Mouse (Mus musculus): ENCODE data around the gene Gm21903. TPM values are rescaled to one million over a fixed set of nuclear protein-coding genes. Genes with fewer than 3 reads are reported as not detected.

Gm21903 gene
- polyA plus RNA-seq (2015; fragmentation: Nextera tagmentation; extraction: Ambion mirVana), result not detected in 2 replicates

DNA sequence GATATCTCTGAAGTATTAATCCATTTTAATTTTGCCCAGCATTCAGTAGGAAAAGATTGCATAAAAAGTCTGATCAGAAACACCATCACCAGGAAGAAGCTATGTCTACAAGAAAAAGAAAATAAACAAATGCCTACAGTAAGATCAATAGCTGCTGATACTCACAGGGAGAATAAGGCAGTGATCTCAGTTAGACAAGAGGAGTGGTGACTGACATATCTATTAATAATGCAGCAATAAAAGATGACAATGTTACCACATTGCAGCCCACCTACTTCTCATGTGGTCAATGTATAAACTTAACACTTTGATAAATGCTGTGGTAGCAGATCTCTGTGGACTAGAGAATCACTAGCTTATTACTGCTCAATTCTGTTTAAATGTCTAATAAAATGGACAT lies at the start of gene Gm21903:
TSS of gene Gm21903 (minus strand) at position 101 of the 400 bp plus-strand sequence.

DNA sequence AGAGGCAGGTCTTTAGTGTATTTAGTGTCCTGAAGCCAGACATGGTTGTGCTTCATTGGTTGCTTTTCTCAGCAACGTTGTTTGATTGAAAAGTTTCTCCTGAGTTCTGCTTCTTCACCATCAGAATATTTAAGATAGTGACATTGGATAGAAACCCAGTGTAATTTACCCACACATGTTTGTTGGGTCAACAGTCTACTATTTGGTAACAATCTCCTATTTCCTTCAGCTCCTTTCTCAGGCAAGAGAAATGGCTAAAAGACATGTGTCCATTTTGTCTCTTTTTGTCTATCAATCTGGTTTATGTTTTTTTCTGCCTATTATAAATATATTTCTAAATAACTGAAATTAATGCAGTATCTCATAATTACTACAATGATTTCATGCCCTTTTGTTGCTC lies 33.8 kb upstream of the Gm21903 start, which contains the start of gene Esp23:
TSS of gene Esp23 (minus strand) at position 101 of the 400 bp plus-strand sequence.

DNA sequence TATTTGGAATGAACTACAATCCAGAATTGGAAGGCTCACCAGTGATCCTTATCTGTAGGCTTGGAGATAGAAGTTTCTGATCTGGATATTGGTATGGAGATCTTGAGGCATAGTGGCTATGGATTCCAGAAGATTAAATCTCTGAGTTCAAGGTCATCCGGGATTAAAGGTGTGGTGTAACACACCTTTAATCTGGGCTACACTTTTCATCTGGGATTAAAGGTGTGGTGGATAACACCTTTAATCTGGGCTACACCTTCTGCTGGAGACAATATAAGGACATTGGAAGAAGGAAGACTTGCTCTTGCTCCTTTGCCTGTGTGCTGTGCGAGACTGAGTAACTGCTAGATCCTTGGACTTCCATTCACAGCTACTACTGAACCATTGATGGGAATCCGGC lies 6.7 kb downstream of the Gm21903 start, which contains the start of gene Esp24:
TSS of gene Esp24 (plus strand) at position 301 of the 400 bp plus-strand sequence.

Other genes starting within 250 kb of the Gm21903 start
- not detected in 2 replicates for gene Esp24, start 6.6 kb downstream of the Gm21903 start, polyA plus RNA-seq (2015; fragmentation: Nextera tagmentation; extraction: Ambion mirVana)
- not detected in 2 replicates for gene Esp23, start 33.7 kb upstream of the Gm21903 start, polyA plus RNA-seq (2015; fragmentation: Nextera tagmentation; extraction: Ambion mirVana)
- not detected in 2 replicates for gene Esp22, start 52.0 kb upstream of the Gm21903 start, polyA plus RNA-seq (2015; fragmentation: Nextera tagmentation; extraction: Ambion mirVana)